Mouse (Mus musculus) kidney, embryonic 15.5 days (tissue): ENCODE measurements around the gene Pdcd11. TPM values are rescaled to one million over a fixed set of nuclear protein-coding genes. Genes with fewer than 3 reads are reported as not detected.

Experiments used
- ATAC-seq: fragments of 200-750 bp; cut with Nextera tagmentation; replicated peaks from 2 replicates; pipeline ENCODE4 v1.8.0; 2017; ENCODE audit warnings: moderate TSS enrichment; ENCODE audit not compliant: low FRiP score
- H3K27ac ChIP-seq: fragments of 300-500 bp; sonication (generic); 2 replicates; pipeline ENCODE4 v1.5.1; 2015; ENCODE audit warnings: mild to moderate bottlenecking, inconsistent platforms
- H3K27me3 ChIP-seq: fragments of 300-500 bp; sonication (generic); 2 replicates; pipeline ENCODE4 v1.6.1; 2015; ENCODE audit warnings: inconsistent platforms
- H3K36me3 ChIP-seq: fragments of 300-500 bp; sonication (generic); 2 replicates; pipeline ENCODE4 v1.6.1; 2015; ENCODE audit warnings: inconsistent platforms
- H3K4me1 ChIP-seq: fragments of 300-500 bp; sonication (generic); 2 replicates; pipeline ENCODE4 v1.6.1; 2015; ENCODE audit warnings: inconsistent platforms
- H3K4me2 ChIP-seq: fragments of 300-500 bp; sonication (generic); 2 replicates; pipeline ENCODE4 v1.6.1; 2015; ENCODE audit warnings: moderate library complexity, mild to moderate bottlenecking, inconsistent platforms
- H3K4me3 ChIP-seq: fragments of 300-500 bp; sonication (generic); replicated peaks from 2 replicates; pipeline ENCODE4 v1.5.1; 2015; ENCODE audit warnings: mild to moderate bottlenecking, inconsistent platforms
- H3K9ac ChIP-seq: fragments of 300-500 bp; sonication (generic); 2 replicates; pipeline ENCODE4 v1.6.1; 2015; ENCODE audit warnings: mild to moderate bottlenecking, inconsistent platforms
- H3K9me3 ChIP-seq: fragments of 300-500 bp; sonication (generic); replicated peaks from 2 replicates; pipeline ENCODE4 v1.6.1; 2016; ENCODE audit warnings: inconsistent platforms
- WGBS: fragments of 180-500 bp; shearing (Covaris S2); methylation state at CpG from one replicate; pipeline ENCODE4 v1.1.7; 2015; ENCODE audit warnings: mixed read lengths; 5-methylcytosine and 5-hydroxymethylcytosine counted together
- polyA plus RNA-seq: library from polyadenylated mRNA; unstranded; fragments of >200 nt; fragmentation: Nextera tagmentation; extraction: Ambion mirVana; gene quantifications from 2 replicates; pipeline ENCODE4 v1.2.1, GENCODE M21; 2015

Pdcd11 gene
- polyA plus RNA-seq, 1 experiment from 2014 or later = 10.5 TPM

DNA sequence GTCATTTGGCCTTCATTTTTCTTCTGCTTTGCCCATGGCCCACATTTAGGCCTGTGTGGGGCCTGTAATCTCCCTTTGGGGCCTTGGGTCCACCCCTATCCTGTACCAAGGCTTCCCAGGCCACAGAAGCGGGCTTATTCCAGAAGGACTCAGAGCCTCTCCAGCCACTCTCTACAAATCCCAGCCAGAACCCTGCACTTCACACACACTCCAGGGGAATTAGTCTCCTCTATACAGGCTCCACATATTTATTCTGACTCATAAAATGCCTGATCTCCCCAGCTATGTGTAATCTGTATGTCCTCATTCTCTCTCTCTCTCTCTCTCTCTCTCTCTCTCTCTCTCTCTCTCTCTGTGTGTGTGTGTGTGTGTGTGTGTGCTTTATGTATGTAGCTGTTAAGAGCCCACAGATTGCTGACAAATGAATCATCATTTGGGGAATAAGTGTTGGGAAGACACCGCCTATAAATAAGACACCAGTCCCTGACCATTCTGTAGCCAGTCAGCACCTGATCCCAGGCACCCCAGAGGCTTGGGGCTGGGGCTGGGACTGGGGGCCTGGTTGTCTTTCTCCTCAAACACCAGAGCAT lies 86.4 kb downstream of the Pdcd11 start:
- Histone ChIP-seq H3K4me1 (peaks cover 15% of the 10 kb centered on the region), H3K9me3 (no peaks in the 10 kb centered on the region), H3K4me2 (no peak overlapping the region), H3K36me3 (no peaks in the 10 kb centered on the region), H3K27me3 (peaks cover 42% of the 10 kb centered on the region), H3K9ac (no peak overlapping the region), H3K27ac (no peak overlapping the region), H3K4me3 (no peak overlapping the region)
- no peak for ATAC-seq
- 81% methylated on average over 2 of the region's 2 CpGs for WGBS

DNA sequence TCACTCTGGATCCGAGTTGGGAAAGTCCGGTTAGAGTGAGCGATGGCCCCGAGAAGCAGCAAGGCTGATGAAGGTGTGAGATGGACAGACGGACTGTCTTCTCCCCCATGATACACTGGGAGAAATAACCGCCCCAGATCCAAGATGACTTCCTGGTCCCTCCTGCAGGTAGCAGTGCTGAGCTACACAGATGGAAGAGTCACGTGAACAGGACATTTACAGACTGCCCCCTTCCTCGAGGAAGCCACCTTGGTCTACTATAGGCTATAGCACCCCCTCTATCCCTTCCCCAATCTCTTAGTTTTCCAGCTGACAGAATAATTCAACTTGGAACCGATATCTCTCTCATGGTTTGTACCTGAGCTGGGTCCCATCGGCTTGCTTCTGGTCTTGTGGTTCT lies 87.4 kb downstream of the Pdcd11 start:
- ATAC-seq = peak; percentile 21; the same call in 1 of the 2 replicates
- Histone ChIP-seq H3K4me2 (peak overlapping the region; percentile 91), H3K9me3 (no peaks in the 10 kb centered on the region), H3K27ac (no peak overlapping the region), H3K4me1 (peaks cover 15% of the 10 kb centered on the region), H3K4me3 (peak overlapping the region; percentile 70), H3K9ac (0 out of 2 replicates have a peak overlapping the region, but pooled peaks have one; percentile 44), H3K36me3 (no peaks in the 10 kb centered on the region), H3K27me3 (peaks cover 44% of the 10 kb centered on the region)
- WGBS = 20% methylated on average over 10 of the region's 10 CpGs

DNA sequence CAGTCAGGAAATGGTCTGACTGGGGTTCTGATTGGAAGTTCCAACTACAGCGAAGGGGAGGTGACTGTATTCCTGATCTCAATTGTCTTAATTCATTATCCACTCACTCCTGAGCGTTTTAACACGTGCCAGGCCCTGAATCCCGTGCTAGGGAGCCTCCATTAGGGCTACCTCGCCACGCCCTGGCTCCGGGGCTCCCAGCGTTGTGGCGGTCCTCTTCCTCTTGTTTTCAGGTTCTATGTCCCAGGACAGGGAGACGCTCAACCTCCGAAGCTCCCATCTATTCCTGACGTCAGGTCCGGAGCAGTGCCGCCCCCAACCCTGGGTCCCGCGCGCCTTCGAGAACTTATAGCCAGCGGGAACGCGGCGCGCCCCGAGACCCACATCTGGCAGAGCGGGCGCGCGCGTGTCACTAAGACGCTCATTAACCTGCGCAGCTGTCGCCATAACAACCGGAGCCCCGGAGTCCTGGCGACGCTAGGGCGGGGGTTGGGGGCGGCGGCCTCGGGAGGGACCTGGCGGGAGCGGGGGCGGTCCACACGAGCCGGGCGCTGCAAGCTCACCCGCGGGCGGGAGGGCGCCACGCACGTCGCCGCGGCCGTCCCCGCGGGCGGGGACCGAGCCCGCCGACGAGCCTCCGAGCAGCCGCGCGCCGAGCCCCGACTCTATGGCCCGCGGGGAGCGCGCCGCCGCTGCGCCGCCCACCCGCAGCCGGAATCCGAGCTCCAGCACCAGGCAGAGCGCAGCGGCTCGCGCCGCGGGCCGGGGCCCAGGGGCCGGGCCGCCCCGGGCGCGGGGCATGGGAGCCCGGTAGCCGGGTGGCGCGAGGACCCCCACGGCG lies 88.1 kb downstream of the Pdcd11 start, which contains the start of gene Neurl1a:
Neurl1a (plus strand) TSS at position 390 of the 841 bp plus-strand sequence.
- Histone ChIP-seq H3K9ac (peak within 1 kb of the TSS; percentile 44), H3K4me3 (peak within 1 kb of the TSS; percentile 70), H3K4me1 (peaks cover 15% of the 10 kb centered on the region), H3K9me3 (no peaks in the 10 kb centered on the region), H3K27ac (no peak within 1 kb of the TSS), H3K4me2 (peak within 1 kb of the TSS; percentile 91), H3K36me3 (no peaks in the 10 kb centered on the region), H3K27me3 (peaks cover 42% of the 10 kb centered on the region)
- WGBS = 1% methylated on average over 77 of the region's 98 CpGs
- ATAC-seq = peak; percentile 61

DNA sequence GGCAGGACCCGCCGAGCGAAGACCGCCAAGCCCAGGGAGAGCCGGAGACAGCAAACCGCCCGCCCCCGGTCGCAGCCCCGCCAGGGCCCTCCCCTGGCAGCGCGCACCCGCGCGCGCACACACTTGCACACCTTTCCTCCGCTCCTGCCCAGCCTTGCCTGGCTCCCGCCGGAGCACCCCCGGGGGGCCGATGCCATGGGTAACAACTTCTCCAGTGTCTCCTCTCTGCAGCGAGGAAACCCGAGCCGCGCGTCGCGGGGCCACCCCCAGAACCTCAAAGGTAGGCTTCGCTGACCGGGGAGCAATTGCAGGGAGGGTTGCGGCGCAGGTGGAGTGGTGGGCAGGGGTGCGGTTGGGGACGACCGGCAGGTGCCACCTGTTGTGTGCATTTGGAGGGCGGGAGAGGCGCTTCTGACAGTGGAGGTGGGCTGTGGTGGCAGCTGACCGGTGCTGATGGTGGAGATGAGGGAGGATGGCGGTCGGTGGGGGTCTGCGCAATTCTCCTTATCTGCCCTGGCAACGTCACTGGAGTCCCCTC lies 88.8 kb downstream of the Pdcd11 start:
- H3K27ac ChIP-seq = no peak overlapping the region
- H3K9me3 ChIP-seq = no peaks in the 10 kb centered on the region
- peak; percentile 43; the same call in 1 of the 2 replicates for ATAC-seq
- no peaks in the 10 kb centered on the region for H3K36me3 ChIP-seq
- peaks cover 42% of the 10 kb centered on the region for H3K27me3 ChIP-seq
- WGBS = 1% methylated on average over 42 of the region's 42 CpGs
- peak overlapping the region; percentile 70 for H3K4me3 ChIP-seq
- peak overlapping the region; percentile 91 for H3K4me2 ChIP-seq
- H3K9ac ChIP-seq = peak overlapping the region; percentile 44
- peaks cover 15% of the 10 kb centered on the region for H3K4me1 ChIP-seq

DNA sequence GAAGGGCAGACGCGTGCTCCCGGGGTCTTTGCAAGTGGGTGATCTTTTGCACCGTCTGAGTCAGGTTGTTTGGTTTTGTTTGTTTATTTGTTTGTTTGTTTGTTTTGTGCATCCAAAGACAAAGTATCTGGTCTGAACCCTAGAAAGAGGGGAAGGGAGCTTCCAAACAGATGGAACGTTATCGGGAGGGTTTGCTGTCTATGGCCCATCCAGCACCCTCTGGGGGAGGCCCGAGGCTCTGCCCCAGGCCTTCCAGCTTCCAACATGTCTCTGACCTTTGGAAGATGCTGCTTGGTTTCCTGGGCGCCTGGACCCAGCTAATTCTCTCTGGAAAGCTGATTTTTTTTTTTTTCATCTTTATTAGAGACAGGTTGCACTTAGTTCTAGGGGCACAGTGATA lies 89.4 kb downstream of the Pdcd11 start:
- Histone ChIP-seq H3K4me2 (peak overlapping the region; percentile 91), H3K4me3 (peak overlapping the region; percentile 70), H3K27me3 (peaks cover 42% of the 10 kb centered on the region), H3K27ac (no peak overlapping the region), H3K36me3 (no peaks in the 10 kb centered on the region), H3K4me1 (peaks cover 15% of the 10 kb centered on the region), H3K9me3 (no peaks in the 10 kb centered on the region), H3K9ac (no peak overlapping the region)
- 15% methylated on average over 8 of the region's 8 CpGs for WGBS
- no peak for ATAC-seq

Other genes with a start within 250 kb of the Pdcd11 start
- 1.8 and 4.4 TPM in 2 replicates for gene Ina, start 76.1 kb upstream of the Pdcd11 start, polyA plus RNA-seq
- 79.6 and 81.5 TPM in 2 replicates for gene Nt5c2, start 75.6 kb upstream of the Pdcd11 start, polyA plus RNA-seq
- gene Pcgf6, start 39.9 kb upstream of the Pdcd11 start, polyA plus RNA-seq = 25.6 and 26.2 TPM in 2 replicates
- 5.4 and 5.9 TPM in 2 replicates for gene Taf5, start 23.0 kb upstream of the Pdcd11 start, polyA plus RNA-seq
- 1,312 and 1,558 TPM in 2 replicates for gene Usmg5, start 121 bp upstream of the Pdcd11 start, polyA plus RNA-seq
- 5.7 and 7.2 TPM in 2 replicates for gene Calhm2, start 47.5 kb downstream of the Pdcd11 start, polyA plus RNA-seq
- gene Calhm1, start 53.5 kb downstream of the Pdcd11 start, polyA plus RNA-seq = not detected in 2 replicates
- gene Calhm3, start 67.0 kb downstream of the Pdcd11 start, polyA plus RNA-seq = not detected in 2 replicates
- 4.8 and 6.5 TPM in 2 replicates for gene Neurl1a, start 88.1 kb downstream of the Pdcd11 start, polyA plus RNA-seq